Mouse (Mus musculus) heart, adult 2 months (tissue): ENCODE measurements around the gene Asxl2. TPM values are rescaled to one million over a fixed set of nuclear protein-coding genes. Genes with fewer than 3 reads are reported as not detected.

Experiments
- DNase-seq, 2 experiments: peaks; one replicate each; pipeline ENCODE4 v3.0.0; 2021
- H3K27ac ChIP-seq: fragments of 200-600 bp; 2 replicates; pipeline ENCODE4 v1.8.1; 2022
- H3K27me3 ChIP-seq: fragments of 200-500 bp; 2 replicates; pipeline ENCODE4 v1.6.1; 2012; ENCODE audit warnings: mild to moderate bottlenecking, low read length, inconsistent platforms, mixed read lengths; ENCODE audit not compliant: control insufficient read depth, insufficient read depth
- H3K36me3 ChIP-seq: fragments of 200-500 bp; 2 replicates; pipeline ENCODE4 v1.6.1; 2012; ENCODE audit warnings: low read length, inconsistent platforms; ENCODE audit not compliant: control insufficient read depth, insufficient read depth
- H3K4me1 ChIP-seq: fragments of 200-500 bp; 2 replicates; pipeline ENCODE4 v1.6.1; 2011; ENCODE audit warnings: low read length; ENCODE audit not compliant: control insufficient read depth, insufficient read depth
- H3K4me3 ChIP-seq: fragments of 200-600 bp; 2 replicates; pipeline ENCODE4 v1.8.1; 2022
- H3K79me2 ChIP-seq: fragments of 200-500 bp; replicated peaks from 2 replicates; pipeline ENCODE4 v1.6.1; 2012; ENCODE audit warnings: mild to moderate bottlenecking, inconsistent platforms, low read length, moderate library complexity, mixed read lengths; ENCODE audit not compliant: control insufficient read depth, insufficient read depth
- H3K9ac ChIP-seq: fragments of 200-500 bp; 2 replicates; pipeline ENCODE4 v1.6.1; 2012; ENCODE audit warnings: low read depth, mild to moderate bottlenecking, control low read depth, inconsistent platforms, low read length, mixed read lengths
- CTCF ChIP-seq: fragments of 200-600 bp; IDR thresholded peaks from 2 replicates; pipeline ENCODE4 v1.8.1; 2022; ENCODE audit warnings: antibody characterized with exemption, mild to moderate bottlenecking, moderate library complexity
- EP300 ChIP-seq: fragments of 200-500 bp; IDR thresholded peaks from 2 replicates; pipeline ENCODE4 v1.6.1; 2011; ENCODE audit warnings: low read depth, low read length, control low read depth; ENCODE audit not compliant: insufficient read depth
- POLR2A ChIP-seq: fragments of 200-500 bp; IDR thresholded peaks from 2 replicates; pipeline ENCODE4 v1.6.1; 2011; ENCODE audit warnings: mild to moderate bottlenecking, low read depth, low read length, control low read depth; ENCODE audit not compliant: insufficient read depth
- WGBS: fragments of 180-500 bp; shearing (Covaris S2); methylation state at CpG from one replicate; pipeline ENCODE4 v1.1.7; 2018; 5-methylcytosine and 5-hydroxymethylcytosine counted together
- intact Hi-C: fragments of 180-260 bp; cut with DNase I; formaldehyde crosslinking; loops from one replicate; pipeline ENCODE4 v1.15.1; 2025
- polyA plus RNA-seq: library from polyadenylated mRNA; depleted of rRNA; stranded (reverse); fragments of >200 nt; gene quantifications from 2 replicates; pipeline ENCODE4 v1.2.3, GENCODE M21; 2012
- total RNA-seq, 2 experiments: library from RNA; stranded (reverse); gene quantifications; 2 replicates each; pipeline ENCODE4 v1.2.3; 2021

Gene Asxl2
- total and polyA plus RNA-seq, 3 experiments: 4.0 to 21.9 (median 18.8) TPM

GRCm38 (mm10) chr12:3539605-3540004 lies 112.9 kb downstream of the Asxl2 start:
- H3K36me3 ChIP-seq: no peaks in the 10 kb centered on the region
- no peak for TF ChIP-seq CTCF
- TF ChIP-seq POLR2A: no peak
- TF ChIP-seq EP300: no peak
- no peaks in the 10 kb centered on the region for H3K4me1 ChIP-seq
- intact Hi-C loops: no loop called here
- H3K27ac ChIP-seq: no peak overlapping the region
- WGBS: 62% methylated on average over 2 of the region's 2 CpGs
- no peaks in the 10 kb centered on the region for H3K79me2 ChIP-seq
- H3K4me3 ChIP-seq: no peak overlapping the region
- DNase-seq: no peak
- no peaks in the 10 kb centered on the region for H3K27me3 ChIP-seq
- no peak overlapping the region for H3K9ac ChIP-seq

- intact Hi-C loops: no loop called here
- TF ChIP-seq EP300 (no peak), POLR2A (no peak), CTCF (no peak)
- Histone ChIP-seq H3K36me3 (no peaks in the 10 kb centered on the region), H3K79me2 (no peaks in the 10 kb centered on the region), H3K27ac (no peak overlapping the region), H3K4me3 (no peak overlapping the region), H3K9ac (no peak overlapping the region), H3K4me1 (no peaks in the 10 kb centered on the region), H3K27me3 (no peaks in the 10 kb centered on the region)
- 90% methylated on average over 7 of the region's 7 CpGs for WGBS
- no peak for DNase-seq
These were observed 114.2 kb downstream of the Asxl2 start for GRCm38 (mm10) chr12:3540871-3541270.

- 77% methylated on average over 3 of the region's 3 CpGs for WGBS
- H3K4me3 ChIP-seq: no peak overlapping the region
- H3K9ac ChIP-seq: no peak overlapping the region
- H3K4me1 ChIP-seq: no peaks in the 10 kb centered on the region
- intact Hi-C loops: no loop called here
- TF ChIP-seq POLR2A: no peak
- no peak for TF ChIP-seq CTCF
- no peak for TF ChIP-seq EP300
- no peak overlapping the region for H3K27ac ChIP-seq
- no peaks in the 10 kb centered on the region for H3K27me3 ChIP-seq
- no peaks in the 10 kb centered on the region for H3K36me3 ChIP-seq
- H3K79me2 ChIP-seq: no peaks in the 10 kb centered on the region
- no peak for DNase-seq
These were observed 118.8 kb downstream of the Asxl2 start for GRCm38 (mm10) chr12:3545451-3545850.

GRCm38 (mm10) chr12:3546121-3546658 lies 119.5 kb downstream of the Asxl2 start:
- WGBS: 64% methylated on average over 4 of the region's 4 CpGs
- H3K36me3 ChIP-seq: no peaks in the 10 kb centered on the region
- no peak for DNase-seq
- no peaks in the 10 kb centered on the region for H3K79me2 ChIP-seq
- no peak overlapping the region for H3K9ac ChIP-seq
- intact Hi-C loops: no loop called here
- TF ChIP-seq EP300: no peak
- no peak for TF ChIP-seq CTCF
- TF ChIP-seq POLR2A: no peak
- no peak overlapping the region for H3K4me3 ChIP-seq
- no peak overlapping the region for H3K27ac ChIP-seq
- no peaks in the 10 kb centered on the region for H3K27me3 ChIP-seq
- H3K4me1 ChIP-seq: no peaks in the 10 kb centered on the region

- H3K9ac ChIP-seq: no peak overlapping the region
- H3K4me1 ChIP-seq: no peaks in the 10 kb centered on the region
- intact Hi-C loops: no loop called here
- H3K36me3 ChIP-seq: no peaks in the 10 kb centered on the region
- no peak overlapping the region for H3K4me3 ChIP-seq
- H3K27ac ChIP-seq: no peak overlapping the region
- no peaks in the 10 kb centered on the region for H3K27me3 ChIP-seq
- WGBS: 53% methylated on average over 6 of the region's 6 CpGs
- no peaks in the 10 kb centered on the region for H3K79me2 ChIP-seq
- DNase-seq: no peak
- no peak for TF ChIP-seq POLR2A
- no peak for TF ChIP-seq CTCF
- TF ChIP-seq EP300: no peak
These were observed 120.1 kb downstream of the Asxl2 start for GRCm38 (mm10) chr12:3546781-3547180.

- DNase-seq: no peak
- intact Hi-C loops: no loop called here
- H3K27me3 ChIP-seq: no peaks in the 10 kb centered on the region
- H3K9ac ChIP-seq: no peak overlapping the region
- H3K27ac ChIP-seq: no peak overlapping the region
- no peak overlapping the region for H3K4me3 ChIP-seq
- H3K79me2 ChIP-seq: no peaks in the 10 kb centered on the region
- H3K36me3 ChIP-seq: no peaks in the 10 kb centered on the region
- TF ChIP-seq CTCF (no peak), POLR2A (no peak), EP300 (no peak)
- no peaks in the 10 kb centered on the region for H3K4me1 ChIP-seq
- 54% methylated on average over 4 of the region's 4 CpGs for WGBS
These were observed 120.8 kb downstream of the Asxl2 start for GRCm38 (mm10) chr12:3547506-3547905.
